Mouse (Mus musculus) embryo, embryonic 11.5 days (tissue): ENCODE data around the gene Coro2b.

ENCODE experiments used
- DNase-seq: peaks from one replicate; pipeline ENCODE4 v3.0.0-alpha.2; 2012; ENCODE audit warnings: low read depth, low spot score

Gene Coro2b

DNA sequence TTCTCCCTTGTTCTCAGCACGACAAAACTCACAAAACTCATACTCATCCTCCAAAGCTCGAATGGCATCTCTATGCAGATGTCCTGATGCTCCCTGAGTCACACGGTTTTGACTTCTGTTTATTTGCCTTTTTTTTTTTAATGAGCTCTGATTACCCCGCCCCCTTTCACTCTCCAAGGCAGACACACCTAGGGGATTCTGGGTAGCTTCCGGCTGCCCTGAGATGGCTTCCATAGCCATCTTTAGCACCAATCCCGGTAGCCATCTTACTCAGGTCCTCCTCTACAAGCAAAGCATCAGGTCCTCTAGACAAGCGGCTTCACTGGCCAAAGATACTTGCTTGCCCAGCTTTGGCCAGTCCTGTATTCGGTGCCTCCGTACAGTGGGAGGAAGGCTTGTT is 3.3 kb upstream of the Coro2b start:
- DNase-seq, result no peak

- DNase-seq, result no peak
Observed at GRCm38 (mm10) chr9:62539251-62539711, 2.4 kb upstream of the Coro2b start.

DNA sequence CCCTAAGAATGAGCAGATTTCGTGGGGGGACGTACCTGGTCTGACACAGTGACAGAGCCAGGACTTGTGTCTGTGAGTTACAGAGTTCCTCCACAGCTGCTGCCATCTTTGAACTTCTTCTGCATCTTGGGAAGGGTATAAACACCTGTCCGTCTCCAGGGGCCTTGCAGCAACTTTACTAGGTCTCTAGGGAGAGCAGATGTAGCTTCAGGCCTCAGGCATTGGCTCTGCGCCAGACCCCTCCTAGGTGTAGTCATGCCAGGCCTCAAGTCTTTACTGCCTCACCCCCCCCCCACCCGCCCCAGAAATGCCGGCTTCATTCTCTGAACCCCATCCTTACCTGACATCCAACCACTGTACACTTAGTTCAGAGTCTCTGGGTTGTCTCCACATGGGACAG is 1.1 kb upstream of the Coro2b start:
- no peak for DNase-seq

GRCm38 (mm10) chr9:62536119-62536654 is 657 bp downstream of the Coro2b start:
- no peak for DNase-seq

DNA sequence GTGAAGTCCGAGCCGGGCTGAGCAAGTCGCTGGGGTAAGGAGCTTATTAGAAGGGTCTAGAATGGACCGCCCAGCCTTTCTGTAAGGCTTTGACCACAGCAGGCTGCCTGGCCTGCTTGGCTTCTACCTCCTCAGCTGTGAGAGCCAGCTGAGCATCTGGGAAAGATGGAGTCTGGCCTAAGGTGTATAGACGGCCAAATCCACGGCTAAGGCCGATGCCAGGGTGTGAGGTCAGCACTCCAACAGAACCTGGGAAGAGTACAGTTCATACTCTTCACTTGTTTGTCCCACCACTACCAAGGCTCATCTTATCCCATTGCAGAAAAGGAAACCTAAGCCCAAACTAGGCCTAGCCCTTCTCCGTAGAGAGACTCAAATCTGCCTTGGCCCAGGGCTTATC is 1.3 kb downstream of the Coro2b start:
- no peak for DNase-seq

DNA sequence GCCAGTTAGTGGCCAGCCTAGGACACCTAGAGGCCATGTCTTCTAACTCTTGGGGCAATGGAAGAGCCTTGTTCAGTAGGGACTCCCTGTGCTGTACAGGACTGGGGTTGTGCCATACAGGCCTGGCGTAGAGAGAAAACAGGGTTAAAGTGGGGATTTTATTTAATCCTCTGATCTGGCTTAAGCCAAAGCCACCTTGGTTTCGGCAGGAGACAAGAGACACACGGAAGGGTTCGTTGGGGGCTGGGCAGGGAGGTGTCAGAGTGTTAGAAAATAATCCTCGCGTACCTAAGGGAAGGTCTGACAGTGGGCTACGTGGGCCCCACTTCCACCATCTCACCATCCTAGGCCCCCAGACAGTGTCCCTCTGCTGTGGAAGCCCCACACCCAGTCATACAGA is 2.2 kb downstream of the Coro2b start:
- DNase-seq, result no peak

DNA sequence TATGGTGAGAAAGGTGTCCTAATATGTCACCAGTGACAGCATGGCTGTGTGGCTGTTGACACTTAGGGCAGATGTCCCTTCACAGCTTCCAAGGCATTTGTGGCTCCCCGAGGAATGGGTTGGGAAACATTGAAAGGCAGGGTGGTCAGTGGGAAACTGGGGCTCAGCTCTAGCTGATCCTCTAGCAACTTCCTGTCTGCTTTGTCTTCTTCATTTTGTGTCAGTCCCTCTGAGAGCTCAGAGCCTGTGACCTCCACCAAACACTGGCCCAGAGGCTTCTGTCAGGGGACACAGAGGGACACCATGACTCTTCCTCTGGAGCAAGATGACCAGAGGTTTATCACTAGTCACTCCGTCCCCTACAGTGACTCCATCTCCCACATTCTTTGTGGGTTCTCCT is 2.7 kb downstream of the Coro2b start:
- DNase-seq, result no peak

- DNase-seq, result no peak
Observed at GRCm38 (mm10) chr9:62532876-62533275, 4.0 kb downstream of the Coro2b start.

- no peak for DNase-seq
Observed at GRCm38 (mm10) chr9:62531459-62532275, 5.2 kb downstream of the Coro2b start.

DNA sequence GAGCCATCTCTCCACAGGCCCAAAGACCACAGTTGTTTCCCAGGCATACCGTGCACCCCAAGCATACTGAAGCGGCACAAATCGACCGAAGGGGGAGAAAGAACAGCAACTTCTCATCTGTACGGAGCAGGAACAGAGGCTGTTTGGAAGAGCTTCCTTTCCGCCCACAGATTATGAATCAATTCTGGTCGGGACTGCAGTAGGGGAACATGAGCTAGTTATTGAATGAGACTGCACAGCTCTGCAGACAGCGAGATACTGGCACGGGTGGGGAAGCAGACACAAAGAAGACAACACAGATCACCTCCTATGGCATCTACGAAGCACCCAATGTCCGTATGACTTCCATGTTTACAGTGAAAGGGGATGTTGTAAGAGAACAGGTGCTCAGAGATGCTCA is 8.3 kb downstream of the Coro2b start:
- DNase-seq, result no peak

- DNase-seq, result no peak
Observed at GRCm38 (mm10) chr9:62526858-62527257, 10.0 kb downstream of the Coro2b start.

- no peak for DNase-seq
Observed at GRCm38 (mm10) chr9:62526451-62526850, 10.4 kb downstream of the Coro2b start.

DNA sequence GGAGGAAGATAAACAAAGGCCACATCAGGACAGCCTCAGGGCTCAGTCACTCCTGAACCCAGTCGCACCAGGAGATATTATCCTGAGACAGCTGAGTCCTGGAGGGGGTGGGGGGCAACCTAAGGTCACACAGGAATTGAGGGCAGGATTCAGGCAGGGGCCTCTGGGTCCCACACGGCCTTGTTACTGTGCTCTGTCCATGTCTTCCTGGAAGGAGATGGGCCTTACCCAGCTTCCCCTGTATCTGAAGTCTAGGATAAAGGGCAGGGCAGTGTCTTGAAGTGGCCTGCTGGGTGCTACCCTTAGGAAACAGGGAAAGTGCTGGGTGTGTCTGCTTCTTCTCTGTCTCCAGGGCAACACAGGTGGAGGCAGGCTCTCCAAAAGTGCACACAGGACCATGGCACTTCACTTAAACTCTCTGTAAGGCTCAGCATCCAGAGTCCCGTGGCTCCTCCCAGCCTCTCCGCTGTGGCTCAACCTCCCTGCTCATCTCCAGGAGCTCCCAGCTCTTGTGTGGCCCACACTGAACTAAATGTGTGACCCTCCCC is 12.0 kb downstream of the Coro2b start:
- DNase-seq, result no peak

DNA sequence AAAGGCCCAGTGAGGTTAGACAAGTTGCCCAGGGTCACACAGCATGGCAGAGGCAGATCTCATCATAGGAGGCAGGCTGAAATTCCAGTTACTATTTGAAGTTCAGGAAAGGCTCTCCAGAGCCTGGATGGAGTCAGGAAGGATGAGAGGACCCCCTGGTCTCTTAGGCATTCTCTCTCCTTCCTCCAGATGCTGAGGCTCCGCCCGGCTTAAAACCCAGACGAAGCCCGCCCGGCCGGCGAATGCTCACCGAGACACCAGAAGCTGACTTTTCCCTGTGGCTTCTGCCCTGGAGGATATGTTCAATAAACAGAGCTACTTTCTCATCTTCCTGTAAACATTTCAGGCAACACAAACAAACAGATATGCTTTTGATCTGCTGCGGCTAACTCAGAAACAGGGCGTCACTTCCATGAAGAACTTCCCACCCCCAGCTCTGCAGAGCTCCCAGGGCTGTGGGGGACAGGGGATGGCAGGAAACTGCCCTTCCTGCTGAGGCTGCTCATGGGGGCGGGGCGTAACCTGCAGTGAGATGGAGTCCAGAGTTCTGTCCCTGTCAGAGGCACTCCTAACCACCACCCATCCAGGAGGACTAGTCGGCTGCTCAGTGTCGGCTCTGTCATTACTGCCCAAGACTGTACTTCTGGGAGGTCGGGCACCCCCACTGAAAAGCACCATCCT is 13.9 kb downstream of the Coro2b start:
- DNase-seq, result no peak

- DNase-seq, result no peak
Observed at GRCm38 (mm10) chr9:62522211-62522610, 14.6 kb downstream of the Coro2b start.

GRCm38 (mm10) chr9:62521541-62521940 is 15.3 kb downstream of the Coro2b start:
- DNase-seq, result no peak

DNA sequence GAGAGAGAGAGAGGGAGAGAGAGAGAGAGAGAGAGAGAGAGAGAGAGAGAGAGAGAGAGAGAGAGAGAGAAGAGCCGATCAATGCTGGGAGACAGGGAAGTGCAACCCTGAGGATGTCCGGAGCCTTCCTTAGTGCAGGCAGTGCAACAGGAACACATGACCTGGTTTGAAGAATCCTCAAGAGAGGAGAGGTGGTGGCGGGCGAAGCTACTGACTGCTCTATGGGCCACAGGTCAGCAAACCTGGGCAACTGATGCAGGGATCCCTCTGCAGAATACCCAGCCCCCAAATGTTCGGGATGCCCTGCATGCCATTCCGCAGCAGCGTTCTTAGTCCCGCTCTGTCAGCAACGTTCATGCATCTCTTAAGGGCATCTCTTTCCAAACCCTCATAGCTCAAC is 15.9 kb downstream of the Coro2b start:
- no peak for DNase-seq

GRCm38 (mm10) chr9:62519787-62520503 is 16.9 kb downstream of the Coro2b start:
- DNase-seq, result no peak

DNA sequence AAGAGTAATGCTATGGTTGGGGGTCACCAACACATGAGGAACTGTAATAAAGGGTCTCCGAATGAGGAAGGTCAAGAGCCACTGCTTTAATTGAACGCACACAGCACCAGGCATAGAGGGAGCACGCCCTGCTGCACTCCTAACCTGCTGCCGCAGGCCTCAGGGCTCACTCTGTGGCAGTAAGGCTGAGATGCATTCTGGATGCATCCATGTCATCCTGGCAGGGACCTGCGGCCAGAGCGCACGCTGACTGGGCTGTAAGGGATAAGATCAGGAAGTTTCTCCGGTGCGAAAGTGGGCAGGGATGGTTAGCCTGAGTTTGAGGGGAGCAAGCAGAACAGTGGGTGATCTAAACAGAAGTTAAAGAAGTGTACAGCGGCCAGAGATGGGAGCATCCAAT is 17.5 kb downstream of the Coro2b start:
- no peak for DNase-seq

- DNase-seq, result no peak
Observed at GRCm38 (mm10) chr9:62518572-62518971, 18.3 kb downstream of the Coro2b start.

GRCm38 (mm10) chr9:62517112-62517957 is 19.5 kb downstream of the Coro2b start:
- DNase-seq, result no peak
